Mouse (Mus musculus): ENCODE results near the gene Snai3. TPM values are rescaled to one million over a fixed set of nuclear protein-coding genes. Genes with fewer than 3 reads are reported as not detected.

Gene Snai3
- polyA plus RNA-seq, 1 experiment = not detected

DNA sequence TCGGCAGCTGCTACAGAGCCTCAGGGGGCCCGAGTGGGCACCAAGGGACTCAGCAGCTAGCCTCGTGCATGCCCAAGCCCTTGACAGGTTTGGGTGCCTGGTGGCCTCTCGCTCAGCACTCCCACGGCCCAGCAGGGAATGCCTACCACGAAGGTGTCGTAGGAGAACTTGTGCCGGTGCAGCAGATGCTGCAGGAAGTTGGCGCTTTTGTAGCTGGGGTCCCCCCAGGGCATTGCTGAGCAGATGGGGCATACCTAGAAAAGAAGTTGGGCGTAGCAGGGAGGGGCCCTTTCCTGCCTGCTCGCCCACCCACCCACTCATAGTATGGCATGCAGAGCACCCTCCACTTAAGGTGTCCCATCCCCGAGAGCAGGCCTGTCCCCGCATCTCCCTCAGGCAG lies 7.3 kb upstream of the Snai3 start:
- no peak overlapping the region for H3K4me3 ChIP-seq (ENCODE audit: insufficient read depth, low read depth, low read length)
- peaks cover 8% of the 10 kb centered on the region for H3K4me1 ChIP-seq (ENCODE audit: control insufficient read depth, insufficient read depth, insufficient read length, low read length)
- no peak overlapping the region for H3K27ac ChIP-seq (replicated peaks; ENCODE audit: low read depth, low read length)

- Histone ChIP-seq H3K4me1 (ENCODE audit: control insufficient read depth, insufficient read depth, insufficient read length, low read length) (peaks cover 19% of the 10 kb centered on the region), H3K27ac (replicated peaks; ENCODE audit: low read depth, low read length) (no peak overlapping the region)
Observed at GRCm38 (mm10) chr8:122464985-122465384, 4.5 kb upstream of the Snai3 start.

DNA sequence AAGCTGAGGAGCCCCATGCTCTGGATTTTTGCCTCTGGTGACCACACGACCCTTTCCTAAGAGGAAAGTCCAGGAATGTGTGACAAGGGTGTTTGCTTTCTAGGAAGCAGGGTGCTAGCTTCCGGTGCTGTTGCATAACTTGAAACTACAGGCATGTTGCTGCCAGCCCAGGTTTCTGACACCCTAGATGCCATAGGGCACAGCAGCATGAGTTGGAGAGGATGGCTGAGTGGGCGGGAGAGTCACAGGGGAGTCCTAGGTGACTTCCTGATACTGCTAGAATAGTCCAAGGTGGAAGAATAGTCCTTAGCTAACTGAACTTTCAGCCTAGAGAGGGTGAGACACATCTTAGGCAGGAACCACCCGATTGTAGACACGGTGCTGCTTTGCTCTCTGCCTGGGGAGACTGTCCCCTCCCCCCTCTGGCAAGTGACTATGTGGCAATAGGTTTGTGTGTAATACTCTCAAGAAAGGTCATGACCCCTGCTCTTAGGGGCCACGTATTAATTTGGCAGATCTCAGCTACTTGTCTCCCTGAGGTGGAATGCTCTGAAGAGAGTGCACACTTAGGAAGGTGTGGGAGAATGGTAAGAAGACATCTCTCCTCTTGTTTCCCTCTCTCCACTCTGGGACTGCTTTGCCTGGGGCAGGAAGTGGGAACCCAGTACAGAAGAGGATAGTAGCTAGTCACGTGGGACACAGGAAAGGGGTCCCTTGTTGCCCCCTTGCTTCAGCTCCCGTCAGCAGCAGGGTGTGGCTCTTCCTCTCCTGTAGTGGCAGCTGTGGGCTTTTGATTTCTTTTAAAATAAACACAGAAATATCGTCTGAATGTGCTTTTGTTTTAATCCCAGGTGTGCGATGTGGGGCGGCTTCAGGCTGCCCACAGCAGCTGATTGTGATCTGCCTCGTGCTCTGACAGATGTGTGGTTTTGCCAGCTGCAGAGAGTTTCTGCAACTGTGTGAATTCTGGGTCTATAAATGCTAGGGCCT lies 3.4 kb upstream of the Snai3 start:
- Histone ChIP-seq H3K27ac (replicated peaks; ENCODE audit: low read depth, low read length) (no peak overlapping the region), H3K4me3 (ENCODE audit: insufficient read depth, low read depth, low read length) (no peak overlapping the region), H3K4me1 (ENCODE audit: control insufficient read depth, insufficient read depth, insufficient read length, low read length) (peaks cover 20% of the 10 kb centered on the region)

More at GRCm38 (mm10) chr8:122464985-122465384, 4.5 kb upstream of the Snai3 start:
- no peak overlapping the region for H3K4me3 ChIP-seq (ENCODE audit: insufficient read depth, low read depth, low read length)

DNA sequence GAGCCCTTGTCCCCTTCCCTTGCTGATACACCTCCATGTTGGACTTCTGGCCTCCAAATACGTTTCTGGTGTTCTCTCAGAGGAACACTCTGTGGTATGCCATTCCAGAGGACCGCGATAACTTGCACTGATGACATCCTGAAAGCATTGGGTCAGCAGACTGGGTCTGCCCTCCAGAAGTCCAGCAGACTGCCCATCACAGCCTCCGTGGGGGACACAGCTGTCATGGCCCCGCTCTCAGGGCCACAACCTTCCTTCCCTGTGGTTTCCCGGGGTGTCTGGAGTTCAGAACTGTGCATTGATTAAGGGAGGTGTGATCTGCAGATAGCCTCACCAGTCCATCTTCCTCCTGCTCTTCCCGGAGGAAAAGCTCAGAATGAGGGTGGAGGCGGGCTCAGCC lies 2.0 kb upstream of the Snai3 start:
- Histone ChIP-seq H3K4me1 (ENCODE audit: control insufficient read depth, insufficient read depth, insufficient read length, low read length) (peaks cover 20% of the 10 kb centered on the region), H3K4me3 (ENCODE audit: insufficient read depth, low read depth, low read length) (no peak overlapping the region), H3K27ac (replicated peaks; ENCODE audit: low read depth, low read length) (no peak overlapping the region)

GRCm38 (mm10) chr8:122461473-122462148 lies 1.1 kb upstream of the Snai3 start:
- no peak overlapping the region for H3K4me3 ChIP-seq (ENCODE audit: insufficient read depth, low read depth, low read length)
- H3K4me1 ChIP-seq (ENCODE audit: control insufficient read depth, insufficient read depth, insufficient read length, low read length) = peaks cover 20% of the 10 kb centered on the region
- no peak overlapping the region for H3K27ac ChIP-seq (replicated peaks; ENCODE audit: low read depth, low read length)

DNA sequence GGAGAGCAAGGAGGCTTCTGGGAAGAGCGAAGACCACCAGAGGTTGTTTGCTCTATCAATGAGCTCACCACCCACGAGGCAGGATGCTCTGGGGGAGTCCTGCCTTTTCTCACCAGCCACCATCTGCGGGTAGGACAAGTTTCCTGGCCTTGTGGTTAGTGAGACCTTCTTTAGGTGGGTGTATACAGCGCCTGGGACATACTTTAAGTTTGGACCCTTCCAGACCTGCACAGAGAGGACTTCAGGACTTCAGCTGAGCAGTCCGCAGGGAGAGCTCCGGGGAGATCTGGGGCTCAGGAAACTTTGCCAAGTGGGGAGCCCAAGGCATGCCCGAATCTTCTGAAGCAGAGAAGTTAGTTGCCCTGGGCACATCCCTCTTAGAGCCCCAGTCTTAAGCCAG lies 543 bp downstream of the Snai3 start:
- Histone ChIP-seq H3K4me1 (ENCODE audit: control insufficient read depth, insufficient read depth, insufficient read length, low read length) (peaks cover 20% of the 10 kb centered on the region), H3K4me3 (ENCODE audit: insufficient read depth, low read depth, low read length) (no peak overlapping the region), H3K27ac (replicated peaks; ENCODE audit: low read depth, low read length) (no peak overlapping the region)

DNA sequence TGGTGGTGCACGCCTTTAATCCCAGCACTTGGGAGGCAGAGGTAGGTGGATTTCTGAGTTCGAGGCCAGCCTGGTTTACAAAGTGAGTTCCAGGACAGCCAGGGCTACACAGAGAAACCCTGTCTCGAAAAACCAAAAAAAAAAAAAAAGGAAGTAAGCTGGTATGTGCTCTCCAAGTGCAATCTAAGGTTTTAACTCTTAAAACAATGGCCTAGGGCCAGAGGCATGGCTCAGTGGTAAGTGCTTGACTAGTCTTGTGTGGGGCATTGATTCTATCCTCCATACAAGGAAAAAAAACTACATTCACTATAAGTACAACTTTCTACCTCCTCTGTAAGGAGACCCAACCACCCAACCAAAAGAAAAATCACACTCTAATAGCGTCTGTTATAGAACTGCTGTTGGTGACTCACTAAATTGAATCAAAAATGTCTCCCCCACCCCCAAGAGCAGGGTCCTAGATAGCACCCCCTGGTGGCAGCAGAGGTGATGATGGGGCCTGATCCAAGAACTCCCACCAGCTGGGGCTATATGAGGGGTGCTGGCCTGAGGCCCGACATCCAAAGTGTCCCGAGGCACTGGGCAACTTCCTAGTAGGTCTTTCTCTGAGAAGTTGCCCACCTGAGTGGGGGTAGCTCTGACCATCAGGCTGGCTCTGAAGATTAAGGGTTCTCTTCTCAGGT lies 1.2 kb downstream of the Snai3 start:
- H3K4me3 ChIP-seq (ENCODE audit: insufficient read depth, low read depth, low read length) = no peak overlapping the region
- H3K27ac ChIP-seq (replicated peaks; ENCODE audit: low read depth, low read length) = no peak overlapping the region
- H3K4me1 ChIP-seq (ENCODE audit: control insufficient read depth, insufficient read depth, insufficient read length, low read length) = peaks cover 20% of the 10 kb centered on the region

GRCm38 (mm10) chr8:122457171-122457570 lies 3.4 kb downstream of the Snai3 start:
- peaks cover 13% of the 10 kb centered on the region for H3K4me1 ChIP-seq (ENCODE audit: control insufficient read depth, insufficient read depth, insufficient read length, low read length)
- H3K4me3 ChIP-seq (ENCODE audit: insufficient read depth, low read depth, low read length) = no peak overlapping the region
- no peak overlapping the region for H3K27ac ChIP-seq (replicated peaks; ENCODE audit: low read depth, low read length)

- Histone ChIP-seq H3K4me3 (ENCODE audit: insufficient read depth, low read depth, low read length) (no peak overlapping the region), H3K27ac (replicated peaks; ENCODE audit: low read depth, low read length) (no peak overlapping the region), H3K4me1 (ENCODE audit: control insufficient read depth, insufficient read depth, insufficient read length, low read length) (no peaks in the 10 kb centered on the region)
Observed at GRCm38 (mm10) chr8:122454409-122454808, 6.1 kb downstream of the Snai3 start.

DNA sequence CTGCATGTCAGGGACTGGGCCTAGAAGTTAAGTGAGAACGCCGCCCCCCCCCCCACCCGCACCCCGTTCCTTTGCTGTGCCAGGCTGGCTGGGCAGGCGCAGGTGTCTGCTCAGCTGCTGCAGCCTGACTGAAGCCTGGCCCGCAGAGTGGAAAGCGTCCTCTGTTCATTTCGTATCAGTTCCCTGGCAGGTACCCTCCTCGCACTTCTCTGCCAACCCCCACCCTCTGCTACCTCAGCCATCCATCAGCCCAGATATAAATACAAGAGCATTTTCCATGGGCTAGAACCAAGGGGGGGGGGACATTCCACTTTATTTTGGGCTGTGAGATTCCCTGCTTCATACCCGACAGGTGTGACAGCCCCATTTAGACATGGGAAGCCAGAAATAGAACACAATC lies 8.4 kb downstream of the Snai3 start:
- no peaks in the 10 kb centered on the region for H3K4me1 ChIP-seq (ENCODE audit: control insufficient read depth, insufficient read depth, insufficient read length, low read length)
- H3K27ac ChIP-seq (replicated peaks; ENCODE audit: low read depth, low read length) = no peak overlapping the region
- H3K4me3 ChIP-seq (ENCODE audit: insufficient read depth, low read depth, low read length) = no peak overlapping the region

DNA sequence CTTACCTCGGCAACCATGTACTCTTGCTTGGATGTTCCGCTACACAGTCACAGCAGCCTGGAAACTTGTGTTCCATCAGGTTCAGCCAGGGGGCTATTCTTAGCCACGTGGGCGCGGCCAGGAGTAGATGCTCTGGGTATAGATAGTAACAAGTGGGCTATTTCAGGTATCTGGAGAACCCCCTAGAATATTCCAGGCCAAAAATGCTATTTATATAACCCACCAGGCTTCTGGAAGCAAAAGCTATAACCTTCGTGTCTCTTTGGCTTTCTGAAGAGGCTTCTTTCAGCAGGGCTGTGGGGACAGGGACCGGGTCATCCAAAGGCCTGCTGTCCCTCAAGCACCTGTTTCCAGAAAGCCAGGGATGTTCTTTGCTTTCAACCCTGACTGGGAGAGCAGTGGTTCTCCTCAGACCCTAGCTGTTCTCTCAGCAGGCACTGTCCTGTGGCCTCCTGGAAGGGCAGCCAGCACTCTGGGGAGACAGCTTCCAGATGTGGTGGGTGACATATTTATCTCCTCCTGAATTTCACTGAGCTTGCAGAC lies 9.3 kb downstream of the Snai3 start:
- Histone ChIP-seq H3K4me1 (ENCODE audit: control insufficient read depth, insufficient read depth, insufficient read length, low read length) (no peaks in the 10 kb centered on the region), H3K27ac (replicated peaks; ENCODE audit: low read depth, low read length) (no peak overlapping the region), H3K4me3 (ENCODE audit: insufficient read depth, low read depth, low read length) (no peak overlapping the region)

- Histone ChIP-seq H3K27ac (replicated peaks; ENCODE audit: low read depth, low read length) (no peak overlapping the region), H3K4me3 (ENCODE audit: insufficient read depth, low read depth, low read length) (no peak overlapping the region), H3K4me1 (ENCODE audit: control insufficient read depth, insufficient read depth, insufficient read length, low read length) (no peaks in the 10 kb centered on the region; the same call in 1 of the 2 replicates)
Observed at GRCm38 (mm10) chr8:122445203-122445602, 15.3 kb downstream of the Snai3 start.

DNA sequence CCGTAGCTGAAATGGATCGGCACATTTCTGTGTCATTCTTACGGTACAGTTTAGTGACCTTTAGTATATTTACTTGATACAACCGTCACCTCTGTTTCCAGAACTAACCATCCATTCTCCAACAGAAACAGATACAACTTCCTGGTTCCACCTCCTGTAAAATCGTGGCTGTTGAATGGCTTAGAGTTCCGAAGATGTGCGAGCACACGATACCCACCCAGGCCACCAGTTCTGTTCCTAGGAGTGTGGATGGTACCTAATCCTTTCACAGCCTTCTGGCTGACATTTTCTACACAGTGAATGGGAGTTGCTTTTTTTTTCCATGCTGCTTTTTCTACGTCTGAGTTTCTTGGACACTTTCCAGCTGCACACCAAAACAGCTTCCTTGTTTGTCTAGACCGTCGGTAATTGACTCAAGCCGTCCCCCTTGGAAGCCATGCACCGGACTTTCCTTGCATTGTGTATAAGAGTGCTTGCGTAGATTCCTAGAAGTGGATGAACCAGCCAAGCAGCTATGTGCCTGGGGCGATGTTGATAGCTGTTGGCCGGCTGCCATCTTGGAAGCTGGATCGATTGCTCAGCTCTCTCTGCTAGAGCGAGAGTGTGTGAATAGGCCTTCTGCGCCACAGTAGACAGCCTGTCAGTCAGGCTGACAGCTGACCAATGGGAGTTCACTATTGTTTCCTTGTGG lies 16.3 kb downstream of the Snai3 start:
- Histone ChIP-seq H3K4me1 (ENCODE audit: control insufficient read depth, insufficient read depth, insufficient read length, low read length) (no peaks in the 10 kb centered on the region; the same call in 1 of the 2 replicates), H3K27ac (replicated peaks; ENCODE audit: low read depth, low read length) (peak overlapping the region; percentile 67)

GRCm38 (mm10) chr8:122443262-122444006 lies 17.1 kb downstream of the Snai3 start, which contains the start of gene Mvd:
TSS of gene Mvd (minus strand) at chr8:122443422.
- Histone ChIP-seq H3K4me1 (ENCODE audit: control insufficient read depth, insufficient read depth, insufficient read length, low read length) (no peaks in the 10 kb centered on the region; the same call in 1 of the 2 replicates), H3K4me3 (ENCODE audit: insufficient read depth, low read depth, low read length) (peak within 1 kb of the TSS; percentile 69), H3K27ac (replicated peaks; ENCODE audit: low read depth, low read length) (peak within 1 kb of the TSS; percentile 67)

More for the DNA sequence above, 16.3 kb downstream of the Snai3 start:
- H3K4me3 ChIP-seq (ENCODE audit: insufficient read depth, low read depth, low read length) = peak overlapping the region; percentile 66

Measured in brown adipose tissue, adult 24 weeks (tissue).